Mouse (Mus musculus) forebrain, embryonic 15.5 days (tissue): Measurements from ENCODE around the gene Amfr. TPM values are rescaled to one million over a fixed set of nuclear protein-coding genes. Genes with fewer than 3 reads are reported as not detected.

Experiments
- ATAC-seq: fragments of 200-750 bp; cut with Nextera tagmentation; replicated peaks from 2 replicates; pipeline ENCODE4 v1.8.0; 2017; ENCODE audit warnings: mild to moderate bottlenecking, moderate TSS enrichment, moderate library complexity
- H3K27ac ChIP-seq: fragments of 300-500 bp; sonication (generic); replicated peaks from 2 replicates; pipeline ENCODE4 v1.5.1; 2015; ENCODE audit warnings: mild to moderate bottlenecking, inconsistent platforms
- H3K27me3 ChIP-seq: fragments of 300-500 bp; sonication (generic); 2 replicates; pipeline ENCODE4 v1.6.1; 2015; ENCODE audit warnings: inconsistent platforms
- H3K36me3 ChIP-seq: fragments of 300-500 bp; sonication (generic); 2 replicates; pipeline ENCODE4 v1.6.1; 2015; ENCODE audit warnings: mild to moderate bottlenecking, inconsistent platforms
- H3K4me1 ChIP-seq: fragments of 300-500 bp; sonication (generic); 2 replicates; pipeline ENCODE4 v1.6.1; 2015; ENCODE audit warnings: inconsistent platforms
- H3K4me2 ChIP-seq: fragments of 300-500 bp; sonication (generic); replicated peaks from 2 replicates; pipeline ENCODE4 v1.6.1; 2015; ENCODE audit warnings: mild to moderate bottlenecking, inconsistent platforms
- H3K4me3 ChIP-seq: fragments of 300-500 bp; sonication (generic); 2 replicates; pipeline ENCODE4 v1.5.1; 2015; ENCODE audit warnings: mild to moderate bottlenecking, inconsistent platforms
- H3K9ac ChIP-seq: fragments of 300-500 bp; sonication (generic); replicated peaks from 2 replicates; pipeline ENCODE4 v1.6.1; 2015; ENCODE audit warnings: mild to moderate bottlenecking, inconsistent platforms
- H3K9me3 ChIP-seq: fragments of 300-500 bp; sonication (generic); 2 replicates; pipeline ENCODE4 v1.6.1; 2016; ENCODE audit warnings: inconsistent platforms
- WGBS: fragments of 180-500 bp; shearing (Covaris S2); methylation state at CpG from one replicate; pipeline ENCODE4 v1.1.7; 2015; ENCODE audit warnings: mixed read lengths; 5-methylcytosine and 5-hydroxymethylcytosine counted together
- microRNA-seq: library from miRNA; unstranded; fragments of <30 nt; microRNA quantifications from one replicate; pipeline ENCODE4, GENCODE M21; 2016
- polyA plus RNA-seq: library from polyadenylated mRNA; unstranded; fragments of >200 nt; fragmentation: Nextera tagmentation; extraction: Ambion mirVana; gene quantifications from 2 replicates; pipeline ENCODE4 v1.2.1, GENCODE M21; 2015

Gene Amfr
- polyA plus RNA-seq, 1 experiment from 2014 or later, result 76.3 TPM

DNA sequence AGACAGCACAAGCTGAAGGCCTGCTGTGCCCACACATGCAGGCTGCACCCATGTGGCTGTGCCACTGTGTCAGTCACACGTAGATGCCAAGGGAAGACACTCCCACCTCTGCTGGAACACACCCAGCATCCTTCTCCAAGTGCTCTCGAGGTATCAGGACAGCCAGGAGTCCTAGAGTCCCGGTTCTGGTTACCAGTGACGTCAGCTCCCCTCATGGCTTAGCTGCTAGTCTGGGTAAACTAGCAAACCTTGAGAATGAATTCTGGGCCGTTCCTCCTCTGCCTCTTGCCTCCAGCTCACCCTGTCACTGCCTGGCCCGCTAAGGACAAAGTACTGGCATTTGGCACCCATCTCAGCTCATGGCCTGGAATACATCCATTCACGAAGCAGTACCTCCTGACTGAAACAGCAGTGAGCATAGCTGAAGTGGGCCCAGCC is 88.7 kb downstream of the Amfr start:
- no peak overlapping the region for H3K4me2 ChIP-seq
- no peak for ATAC-seq
- WGBS, result 57% methylated on average over 7 of the region's 7 CpGs
- peaks cover 5% of the 10 kb centered on the region; the same call in 1 of the 2 replicates for H3K36me3 ChIP-seq
- peaks cover 69% of the 10 kb centered on the region for H3K4me1 ChIP-seq
- no peak overlapping the region for H3K4me3 ChIP-seq
- H3K27me3 ChIP-seq, result no peaks in the 10 kb centered on the region
- no peak overlapping the region; the same call in 1 of the 2 replicates for H3K9ac ChIP-seq
- H3K9me3 ChIP-seq, result no peaks in the 10 kb centered on the region
- peak overlapping the region; percentile 47 for H3K27ac ChIP-seq

Small RNA genes lying within 50 kb of the gene (microRNA-seq; reads per million reads assigned to microRNA genes)
- not detected for gene Gm24159

Other genes with a start within 250 kb of the Amfr start
- 167 and 173 TPM in 2 replicates for gene Gnao1, start 202.9 kb downstream of the Amfr start, polyA plus RNA-seq
- gene Nudt21, start 24.2 kb upstream of the Amfr start, polyA plus RNA-seq, result 133 and 134 TPM in 2 replicates
- 16.1 and 18.8 TPM in 2 replicates for gene Ogfod1, start 24.4 kb upstream of the Amfr start, polyA plus RNA-seq
- gene Bbs2, start 86.1 kb upstream of the Amfr start, polyA plus RNA-seq, result 16.8 and 20.5 TPM in 2 replicates
- not detected in 2 replicates for gene Mt4, start 124.4 kb upstream of the Amfr start, polyA plus RNA-seq
- gene Mt3, start 139.8 kb upstream of the Amfr start, polyA plus RNA-seq, result 249 and 258 TPM in 2 replicates
- 35.4 and 38.4 TPM in 2 replicates for gene Mt2, start 159.8 kb upstream of the Amfr start, polyA plus RNA-seq
- gene Mt1, start 166.2 kb upstream of the Amfr start, polyA plus RNA-seq, result 85.2 and 100 TPM in 2 replicates
- gene Nup93, start 201.7 kb upstream of the Amfr start, polyA plus RNA-seq, result 63.0 and 66.3 TPM in 2 replicates